Mouse (Mus musculus) embryonic fibroblast, embryonic 13.5 days (primary cell): ENCODE results near the gene Spc24.

Source experiments
- CTCF ChIP-seq: IDR thresholded peaks from 2 replicates; pipeline ENCODE4 v1.5.1; 2011; ENCODE audit warnings: mild to moderate bottlenecking, control low read depth, low read length, moderate library complexity, borderline replicate concordance; ENCODE audit not compliant: insufficient read depth
- POLR2A ChIP-seq: IDR thresholded peaks from 2 replicates; pipeline ENCODE4 v1.6.1; 2011; ENCODE audit warnings: low read depth, mild to moderate bottlenecking, control low read depth, low read length, moderate library complexity

GRCm38 (mm10) chr9:21740427-21740826 lies 19.7 kb downstream of the Spc24 start:
- TF ChIP-seq CTCF (no peak), POLR2A (no peak)
